Mouse (Mus musculus) MEL (cell line): ENCODE results near the gene Fryl. TPM values are rescaled to one million over a fixed set of nuclear protein-coding genes. Genes with fewer than 3 reads are reported as not detected.

Source experiments
- DNase-seq: peaks from one replicate; pipeline ENCODE4 v3.0.0; 2011; ENCODE audit warnings: low read depth, low spot score
- H3K27ac ChIP-seq: 2 replicates; pipeline ENCODE4 v1.5.1; 2012; ENCODE audit warnings: low read depth, mild to moderate bottlenecking, control low read depth, low read length, moderate library complexity; ENCODE audit not compliant: control insufficient read depth
- H3K27me3 ChIP-seq, 2 experiments: fragments of 150-350 bp in 1 of 2; sonication (generic) in 1 of 2; 2 replicates each; pipeline ENCODE4 v1.6.1; 2012; ENCODE audit warnings: low read length in 2 of 2, mild to moderate bottlenecking in 2 of 2, improper control_type of control experiment in 1 of 2, moderate library complexity in 1 of 2; ENCODE audit not compliant: insufficient read depth in 2 of 2, control insufficient read depth in 1 of 2
- H3K36me3 ChIP-seq, 2 experiments: 2 replicates each; pipeline ENCODE4 v1.6.1; 2012 to 2014; ENCODE audit warnings: low read length in 2 of 2, improper control_type of control experiment in 1 of 2, inconsistent platforms in 1 of 2, mild to moderate bottlenecking in 1 of 2; ENCODE audit not compliant: insufficient read depth in 2 of 2, control insufficient read depth in 1 of 2
- H3K4me1 ChIP-seq, 2 experiments: fragments of 150-350 bp in 1 of 2; sonication (generic) in 1 of 2; 2 replicates each; pipeline ENCODE4 v1.6.1; 2012; ENCODE audit warnings: low read length in 2 of 2, improper control_type of control experiment in 1 of 2, mild to moderate bottlenecking in 1 of 2; ENCODE audit not compliant: insufficient read depth in 2 of 2, control insufficient read depth in 1 of 2
- H3K4me3 ChIP-seq, 2 experiments: fragments of 150-350 bp in 1 of 2; sonication (generic) in 1 of 2; 2 replicates each; pipeline ENCODE4 v1.5.1; 2012; ENCODE audit warnings: low read depth in 2 of 2, low read length in 2 of 2, mild to moderate bottlenecking in 2 of 2, moderate library complexity in 2 of 2, control low read depth in 1 of 2, improper control_type of control experiment in 1 of 2; ENCODE audit not compliant: control insufficient read depth in 1 of 2, insufficient read depth in 1 of 2
- H3K79me2 ChIP-seq: 2 replicates; pipeline ENCODE4 v1.6.1; 2012; ENCODE audit warnings: mild to moderate bottlenecking, low read length, moderate library complexity; ENCODE audit not compliant: control insufficient read depth, poor library complexity, insufficient read depth
- H3K9ac ChIP-seq: 2 replicates; pipeline ENCODE4 v1.6.1; 2012; ENCODE audit warnings: low read depth, mild to moderate bottlenecking, control low read depth, low read length, moderate library complexity; ENCODE audit not compliant: control insufficient read depth, poor library complexity, severe bottlenecking
- H3K9me3 ChIP-seq: fragments of 150-350 bp; sonication (generic); replicated peaks from 2 replicates; pipeline ENCODE4 v1.6.1; 2012; ENCODE audit warnings: mild to moderate bottlenecking, low read length, improper control_type of control experiment, moderate library complexity; ENCODE audit not compliant: insufficient read depth
- CTCF ChIP-seq, 3 experiments: IDR thresholded peaks in 2 of 3; conservative IDR thresholded peaks in 1 of 3; 2 replicates each; pipeline ENCODE4 v1.5.1; 2011 to 2012; ENCODE audit warnings: low read length in 3 of 3, low read depth in 2 of 3, mild to moderate bottlenecking in 2 of 3, improper control_type of control experiment in 1 of 3, inconsistent platforms in 1 of 3, mixed read lengths in 1 of 3, moderate library complexity in 1 of 3; ENCODE audit not compliant: control insufficient read depth in 1 of 3, insufficient read depth in 1 of 3, poor library complexity in 1 of 3, severe bottlenecking in 1 of 3
- ELF1 ChIP-seq: IDR thresholded peaks from 2 replicates; pipeline ENCODE4 v1.6.1; 2014; ENCODE audit warnings: low read depth, mild to moderate bottlenecking, inconsistent platforms, low read length, improper control_type of control experiment, moderate library complexity
- GABPA ChIP-seq: IDR thresholded peaks from 2 replicates; pipeline ENCODE4 v1.6.1; 2012; ENCODE audit warnings: low read depth, mild to moderate bottlenecking, inconsistent platforms, low read length, improper control_type of control experiment, moderate library complexity
- MAFK ChIP-seq: IDR thresholded peaks from 2 replicates; pipeline ENCODE4 v1.6.1; 2011; ENCODE audit warnings: low read depth, mild to moderate bottlenecking, low read length, improper control_type of control experiment, borderline replicate concordance
- NELFE ChIP-seq: IDR thresholded peaks from 2 replicates; pipeline ENCODE4 v1.6.1; 2011; ENCODE audit warnings: low read depth, low read length, improper control_type of control experiment
- NRF1 ChIP-seq: IDR thresholded peaks from 2 replicates; pipeline ENCODE4 v1.6.1; 2014; ENCODE audit warnings: low read depth, mild to moderate bottlenecking, inconsistent platforms, low read length, improper control_type of control experiment, moderate library complexity; ENCODE audit not compliant: poor library complexity, insufficient read depth, severe bottlenecking
- POLR2AphosphoS2 ChIP-seq: IDR thresholded peaks from 2 replicates; pipeline ENCODE4 v1.6.1; 2011; ENCODE audit warnings: low read length, improper control_type of control experiment
- POLR2AphosphoS5 ChIP-seq: IDR thresholded peaks from 2 replicates; pipeline ENCODE4 v1.6.1; 2012; ENCODE audit warnings: low read depth, borderline replicate concordance, mild to moderate bottlenecking, inconsistent platforms, low read length, moderate library complexity, mixed read lengths
- RAD21 ChIP-seq: IDR thresholded peaks from 2 replicates; pipeline ENCODE4 v1.6.1; 2011; ENCODE audit warnings: mild to moderate bottlenecking, low read depth, low read length, improper control_type of control experiment
- RCOR1 ChIP-seq: IDR thresholded peaks from 2 replicates; pipeline ENCODE4 v1.6.1; 2012; ENCODE audit warnings: low read depth, mild to moderate bottlenecking, inconsistent platforms, low read length, improper control_type of control experiment
- SIN3A ChIP-seq: IDR thresholded peaks from 2 replicates; pipeline ENCODE4 v1.6.1; 2012; ENCODE audit warnings: low read length, improper control_type of control experiment, inconsistent platforms
- TBP ChIP-seq: IDR thresholded peaks from 2 replicates; pipeline ENCODE4 v1.8.0; 2011; ENCODE audit warnings: low read depth, low read length, improper control_type of control experiment
- USF1 ChIP-seq: IDR thresholded peaks from 2 replicates; pipeline ENCODE4 v1.6.1; 2014; ENCODE audit warnings: low read depth, mild to moderate bottlenecking, inconsistent platforms, low read length, improper control_type of control experiment, moderate library complexity
- USF2 ChIP-seq, 2 experiments: IDR thresholded peaks; 2 replicates each; pipeline ENCODE4 v1.6.1; 2011 to 2012; ENCODE audit warnings: improper control_type of control experiment in 2 of 2, low read length in 2 of 2, borderline replicate concordance in 1 of 2, inconsistent platforms in 1 of 2, low read depth in 1 of 2, mild to moderate bottlenecking in 1 of 2; ENCODE audit not compliant: insufficient read depth in 1 of 2
- ZMIZ1 ChIP-seq: IDR thresholded peaks from 2 replicates; pipeline ENCODE4 v1.6.1; 2012; ENCODE audit warnings: low read depth, mild to moderate bottlenecking, inconsistent platforms, low read length, improper control_type of control experiment, moderate library complexity
- polyA plus RNA-seq, 2 experiments: library from polyadenylated mRNA; stranded (reverse) in 1 of 2; unstranded in 1 of 2; fragments of >175 nt in 1 of 2; fragments of >200 nt in 1 of 2; gene quantifications; 2 replicates each; pipeline versions ENCODE4 v1.2.1 to v1.2.4; 2012; ENCODE audit warnings: low replicate concordance in 2 of 2, low read depth in 1 of 2; ENCODE audit not compliant: insufficient read length in 2 of 2, insufficient read depth in 1 of 2, missing spikeins in 1 of 2
- total RNA-seq: library from RNA; depleted of rRNA; stranded (reverse); fragments of 300-350 nt; gene quantifications from 2 replicates; pipeline ENCODE4 v1.2.3, GENCODE M21; 2012

Fryl gene
- total and polyA plus RNA-seq, 3 experiments: 18.8 to 188 (median 39.7) TPM

DNA sequence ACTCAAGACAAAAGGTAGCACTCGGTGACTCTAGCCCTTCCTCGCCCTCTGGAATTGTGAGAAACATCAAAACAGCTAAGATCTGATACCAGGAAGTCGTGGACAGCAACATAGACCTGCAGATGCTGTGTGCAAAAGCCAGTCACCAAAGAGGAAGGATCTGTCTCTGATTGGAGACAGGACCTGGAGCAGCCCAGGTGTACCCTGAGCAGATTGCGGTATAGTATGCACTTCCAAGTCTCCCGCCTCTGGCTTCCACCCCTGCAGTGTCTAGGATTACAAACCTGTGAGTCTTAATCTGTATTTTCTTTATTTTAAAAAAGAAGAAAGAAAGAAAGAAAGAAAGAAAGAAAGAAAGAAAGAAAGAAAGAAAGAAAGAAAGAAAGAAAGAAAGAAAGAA lies 66.3 kb downstream of the Fryl start:
- DNase-seq: no peak
- H3K27ac ChIP-seq: no peak overlapping the region
- no peaks in the 10 kb centered on the region for H3K79me2 ChIP-seq
- H3K27me3 ChIP-seq: no peaks in the 10 kb centered on the region
- no peak overlapping the region for H3K4me3 ChIP-seq
- TF ChIP-seq NELFE (no peak), RAD21 (no peak), ZMIZ1 (no peak), RCOR1 (no peak), CTCF (IDR thresholded peaks at IDR 0.05 in 2 of 3, conservative IDR thresholded peaks at IDR 0.05 in 1 of 3; ENCODE audit: control insufficient read depth in 1 of 3, insufficient read depth in 1 of 3, low read depth in 2 of 3, low read length in 3 of 3, poor library complexity in 1 of 3, severe bottlenecking in 1 of 3) (no peak), POLR2AphosphoS2 (no peak), SIN3A (no peak), TBP (no peak), GABPA (no peak), POLR2AphosphoS5 (no peak), USF1 (no peak)
- TF ChIP-seq, all 39 proteins: peak for 0
- Histone ChIP-seq H3K4me1 (peaks cover 32 to 50% of the 10 kb centered on the region in 2 experiments), H3K9ac (no peak overlapping the region), H3K9me3 (no peaks in the 10 kb centered on the region), H3K36me3 (peaks cover 0 to 52% of the 10 kb centered on the region in 2 experiments; a peak in 3 of 4 replicates)

- TF ChIP-seq MAFK (peak; percentile 86), NRF1 (no peak), ELF1 (no peak), USF2 (IDR thresholded peaks at IDR 0.05; ENCODE audit: borderline replicate concordance in 1 of 2, insufficient read depth in 1 of 2, low read depth in 1 of 2, low read length in 2 of 2) (no peak), ZMIZ1 (no peak)
- peaks cover 0 to 48% of the 10 kb centered on the region in 2 experiments; a peak in 3 of 4 replicates for H3K36me3 ChIP-seq
- no peak overlapping the region for H3K27ac ChIP-seq
- peak; percentile 44 for DNase-seq
- no peaks in the 10 kb centered on the region for H3K79me2 ChIP-seq
- no peaks in the 10 kb centered on the region for H3K9me3 ChIP-seq
- H3K27me3 ChIP-seq: no peaks in the 10 kb centered on the region
- peaks cover 30 to 47% of the 10 kb centered on the region in 2 experiments for H3K4me1 ChIP-seq
- no peak overlapping the region for H3K9ac ChIP-seq
- H3K4me3 ChIP-seq: no peak overlapping the region
Measured at GRCm38 (mm10) chr5:73189443-73190160, 66.8 kb downstream of the Fryl start.
